Mouse (Mus musculus): ENCODE results near the gene Klk1b3. TPM values are rescaled to one million over a fixed set of nuclear protein-coding genes. Genes with fewer than 3 reads are reported as not detected.

Klk1b3 gene
- not detected for polyA plus RNA-seq (2017; shearing (Covaris generic))

GRCm38 (mm10) chr7:44197891-44198290, at the start of gene Klk1b3:
Gene Klk1b3, plus strand, starts transcription at chr7:44198191.

GRCm38 (mm10) chr7:44187936-44188335, 10.1 kb upstream of the Klk1b3 start, which contains the start of gene Klk1b24:
Gene Klk1b24, plus strand, starts transcription at chr7:44188236.

GRCm38 (mm10) chr7:44207135-44207534, 9.1 kb downstream of the Klk1b3 start, which contains the start of gene Klk1b4:
Gene Klk1b4, plus strand, starts transcription at chr7:44207435.

GRCm38 (mm10) chr7:44215645-44216044, 17.7 kb downstream of the Klk1b3 start, which contains the start of gene Klk1b5:
Gene Klk1b5, plus strand, starts transcription at chr7:44215945.

GRCm38 (mm10) chr7:44225076-44225475, 27.1 kb downstream of the Klk1b3 start, which contains the start of gene Klk1:
Gene Klk1, plus strand, starts transcription at chr7:44225360.

GRCm38 (mm10) chr7:44235909-44236308, 37.9 kb downstream of the Klk1b3 start, which contains the start of gene Gm36864:
Gene Gm36864, plus strand, starts transcription at chr7:44236177.

GRCm38 (mm10) chr7:44246055-44246983, 48.3 kb downstream of the Klk1b3 start, which contains the start of the genes 1700028J19Rik and 2410002F23Rik:
Gene 1700028J19Rik, minus strand, starts transcription at chr7:44246695.
Gene 2410002F23Rik, plus strand, starts transcription at chr7:44246722.

Other genes starting within 250 kb of the Klk1b3 start
- not detected for gene Klk1b8, start 247.5 kb upstream of the Klk1b3 start, polyA plus RNA-seq (2017; shearing (Covaris generic))
- gene Klk1b1, start 231.4 kb upstream of the Klk1b3 start, polyA plus RNA-seq (2017; shearing (Covaris generic)) = not detected
- 1 to 10 TPM in 1 of 2 experiments, under 1 TPM in 1; 0.31 to 2.0 TPM for gene Klk1b9, start 222.1 kb upstream of the Klk1b3 start, polyA plus RNA-seq (2017; shearing (Covaris generic))
- not detected for gene Klk1b11, start 202.3 kb upstream of the Klk1b3 start, polyA plus RNA-seq (2017; shearing (Covaris generic))
- not detected for gene Klk1b26, start 186.0 kb upstream of the Klk1b3 start, polyA plus RNA-seq (2017; shearing (Covaris generic))
- 1 to 10 TPM; 1.0 to 3.3 TPM for gene Klk1b27, start 145.9 kb upstream of the Klk1b3 start, polyA plus RNA-seq (2017; shearing (Covaris generic))
- gene Klk1b21, start 95.9 kb upstream of the Klk1b3 start, polyA plus RNA-seq (2017; shearing (Covaris generic)) = not detected
- not detected for gene Klk1b22, start 85.5 kb upstream of the Klk1b3 start, polyA plus RNA-seq (2017; shearing (Covaris generic))
- not detected for gene Klk1b16, start 61.4 kb upstream of the Klk1b3 start, polyA plus RNA-seq (2017; shearing (Covaris generic))
- not detected for gene Klk1b24, start 10.0 kb upstream of the Klk1b3 start, polyA plus RNA-seq (2017; shearing (Covaris generic))
- gene Klk1b4, start 9.2 kb downstream of the Klk1b3 start, polyA plus RNA-seq (2017; shearing (Covaris generic)) = not detected
- gene Klk1b5, start 17.8 kb downstream of the Klk1b3 start, polyA plus RNA-seq (2017; shearing (Covaris generic)) = not detected
- gene Klk1, start 27.2 kb downstream of the Klk1b3 start, polyA plus RNA-seq (2017; shearing (Covaris generic)) = under 1 TPM in 1 of 2 experiments, not detected in 1; 0.60 TPM
- not detected for gene Gm36864, start 38.0 kb downstream of the Klk1b3 start, polyA plus RNA-seq (2017; shearing (Covaris generic))
- 1 to 10 TPM; 1.1 to 2.5 TPM for gene 1700028J19Rik, start 48.5 kb downstream of the Klk1b3 start, polyA plus RNA-seq (2017; shearing (Covaris generic))
- 100 to 1,000 TPM in 1 of 2 experiments, 10 to 100 TPM in 1; 86.7 to 118 TPM for gene 2410002F23Rik, start 48.5 kb downstream of the Klk1b3 start, polyA plus RNA-seq (2017; shearing (Covaris generic))
- gene Acp4, start 59.2 kb downstream of the Klk1b3 start, polyA plus RNA-seq (2017; shearing (Covaris generic)) = not detected
- not detected for gene Gm15517, start 63.3 kb downstream of the Klk1b3 start, polyA plus RNA-seq (2017; shearing (Covaris generic))
- gene Clec11a, start 108.7 kb downstream of the Klk1b3 start, polyA plus RNA-seq (2017; shearing (Covaris generic)) = under 1 TPM; 0.14 to 0.81 TPM
- gene Shank1, start 112.1 kb downstream of the Klk1b3 start, polyA plus RNA-seq (2017; shearing (Covaris generic)) = under 1 TPM; 0.02 to 0.10 TPM
- not detected for gene Syt3, start 185.9 kb downstream of the Klk1b3 start, polyA plus RNA-seq (2017; shearing (Covaris generic))
- gene 1700008O03Rik, start 187.6 kb downstream of the Klk1b3 start, polyA plus RNA-seq (2017; shearing (Covaris generic)) = not detected
- under 1 TPM in 1 of 2 experiments, not detected in 1; 0.14 TPM for gene Lrrc4b, start 230.8 kb downstream of the Klk1b3 start, polyA plus RNA-seq (2017; shearing (Covaris generic))